Mouse (Mus musculus): ENCODE data around the gene Fndc1.

Gene Fndc1

GRCm38 (mm10) chr17:7820176-7820575, 6.9 kb downstream of the Fndc1 start:
- no peak for DNase-seq

DNA sequence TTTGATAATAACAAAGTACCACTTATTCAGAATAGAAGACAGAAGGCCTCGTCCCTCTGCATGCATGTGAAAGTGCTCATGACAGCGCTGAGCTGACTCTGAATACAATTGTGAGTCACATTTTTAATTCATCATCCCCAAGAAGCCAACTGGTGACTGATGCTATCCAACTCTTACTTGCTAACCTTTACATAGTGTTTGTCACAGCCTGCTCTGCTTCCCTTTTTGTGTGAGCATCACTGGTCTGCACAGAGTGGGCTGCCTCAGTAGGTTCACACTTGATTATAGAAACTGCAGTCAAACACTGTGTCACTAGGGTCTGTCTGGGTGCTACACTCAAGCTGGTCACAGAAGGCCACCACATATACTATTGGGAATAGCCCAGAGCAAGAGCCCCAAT, 10.5 kb downstream of the Fndc1 start:
- DNase-seq, result no peak

DNA sequence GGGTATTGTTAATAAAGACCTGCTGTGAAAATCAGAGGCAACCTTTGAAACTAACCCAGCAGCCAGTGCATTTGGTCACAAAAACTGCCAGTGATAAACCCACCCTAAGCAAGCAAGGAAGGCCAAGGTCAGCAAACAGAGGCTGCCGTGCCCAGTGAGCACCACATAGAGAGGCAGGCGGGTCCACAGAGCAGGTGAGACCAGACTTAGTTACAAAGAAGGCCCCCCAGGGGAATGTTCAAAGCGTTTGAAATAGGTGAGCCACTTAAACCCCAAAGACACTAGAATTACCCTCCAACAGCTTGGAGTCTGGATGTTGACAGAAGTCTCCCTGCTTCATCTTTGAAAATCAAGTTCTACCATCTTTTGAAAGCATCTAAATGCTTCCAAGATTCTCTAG, 12.7 kb downstream of the Fndc1 start:
- no peak for DNase-seq

GRCm38 (mm10) chr17:7808043-7808442, 19.1 kb downstream of the Fndc1 start:
- no peak for DNase-seq

DNA sequence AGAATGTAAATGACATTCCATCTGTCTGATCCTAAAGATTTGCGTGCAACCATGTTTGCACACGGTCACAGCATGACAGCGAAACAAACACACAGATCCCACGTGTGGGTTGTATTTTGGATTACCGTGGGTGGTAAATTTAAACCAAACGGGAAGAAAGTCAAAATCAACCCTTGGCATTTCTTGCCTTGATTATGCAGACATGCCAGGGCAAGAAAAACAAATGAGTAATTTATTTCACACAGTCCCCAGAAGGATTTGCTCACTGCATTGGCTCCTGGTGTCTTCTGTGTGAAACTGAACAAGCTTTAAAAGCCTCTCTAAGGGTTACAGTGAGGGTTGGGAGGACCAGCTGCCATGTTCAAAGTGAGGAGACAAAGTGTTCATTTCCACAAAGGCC, 22.0 kb downstream of the Fndc1 start:
- no peak for DNase-seq

GRCm38 (mm10) chr17:7802483-7802882, 24.6 kb downstream of the Fndc1 start:
- DNase-seq, result no peak

GRCm38 (mm10) chr17:7799894-7800293, 27.2 kb downstream of the Fndc1 start:
- DNase-seq, result no peak

DNA sequence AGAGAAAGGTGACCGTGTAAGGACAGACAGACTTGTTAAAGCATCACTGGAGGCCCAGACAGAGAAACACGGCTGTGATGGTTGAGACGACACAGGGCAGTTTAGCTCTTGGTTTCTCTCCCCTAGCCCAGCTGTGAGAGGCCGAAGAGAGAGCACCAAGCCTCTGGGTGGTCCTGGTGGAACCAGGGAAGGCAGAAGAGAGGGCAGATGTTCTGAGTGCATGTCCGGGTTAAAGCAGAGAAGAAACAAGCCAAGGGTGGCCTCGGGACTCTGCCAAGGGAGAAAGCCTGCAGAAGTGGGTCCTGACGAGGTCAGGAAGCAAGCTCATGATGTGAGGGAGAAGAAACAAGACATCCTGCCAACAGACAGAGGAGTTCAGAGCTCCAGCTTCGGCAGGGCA, 31.5 kb downstream of the Fndc1 start:
- no peak for DNase-seq

- no peak for DNase-seq
Observed at GRCm38 (mm10) chr17:7795168-7795567, 31.9 kb downstream of the Fndc1 start.

DNA sequence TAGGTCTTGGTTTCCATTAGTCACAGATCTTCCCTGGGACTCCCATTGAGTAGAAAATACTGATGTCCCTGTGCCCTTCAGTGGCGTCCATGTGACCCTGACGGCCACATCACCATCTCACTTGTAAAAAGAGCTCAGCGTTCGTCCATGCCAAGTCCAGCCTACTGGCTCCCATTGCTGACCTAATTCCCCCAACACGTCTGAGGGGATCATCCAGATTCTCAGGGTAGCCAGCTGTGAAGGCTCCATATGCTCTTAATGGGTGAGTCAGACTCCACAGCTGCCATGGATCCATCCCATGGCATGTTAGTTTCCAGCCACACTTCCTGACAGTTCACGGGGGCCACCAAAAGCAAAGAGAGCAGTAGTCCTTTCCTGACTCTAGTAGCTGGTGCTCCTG, 33.0 kb downstream of the Fndc1 start:
- DNase-seq, result peak in 1 of 2 experiments; percentile 29

GRCm38 (mm10) chr17:7790512-7790911, 36.6 kb downstream of the Fndc1 start:
- no peak for DNase-seq

GRCm38 (mm10) chr17:7774101-7774500, 53.0 kb downstream of the Fndc1 start:
- DNase-seq, result no peak

DNA sequence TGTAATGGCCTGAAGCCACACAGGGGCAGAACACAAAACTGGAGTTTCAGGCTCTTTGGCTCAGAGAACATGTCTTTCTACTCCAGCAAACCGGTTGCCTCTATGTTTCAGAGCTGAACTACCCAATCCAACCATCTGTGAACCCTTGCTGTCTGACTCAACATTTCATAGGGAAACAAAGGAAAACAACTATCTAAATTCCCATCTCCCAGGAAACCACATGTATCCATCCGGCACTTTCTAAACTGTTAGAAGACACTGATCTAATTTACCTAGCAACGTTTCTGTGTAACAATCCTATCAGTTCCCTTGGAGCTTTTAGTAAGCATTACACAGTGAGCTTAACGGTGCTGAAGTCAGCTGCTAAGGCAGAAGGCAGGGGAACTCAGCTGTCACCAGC, 67.3 kb downstream of the Fndc1 start:
- no peak for DNase-seq

DNA sequence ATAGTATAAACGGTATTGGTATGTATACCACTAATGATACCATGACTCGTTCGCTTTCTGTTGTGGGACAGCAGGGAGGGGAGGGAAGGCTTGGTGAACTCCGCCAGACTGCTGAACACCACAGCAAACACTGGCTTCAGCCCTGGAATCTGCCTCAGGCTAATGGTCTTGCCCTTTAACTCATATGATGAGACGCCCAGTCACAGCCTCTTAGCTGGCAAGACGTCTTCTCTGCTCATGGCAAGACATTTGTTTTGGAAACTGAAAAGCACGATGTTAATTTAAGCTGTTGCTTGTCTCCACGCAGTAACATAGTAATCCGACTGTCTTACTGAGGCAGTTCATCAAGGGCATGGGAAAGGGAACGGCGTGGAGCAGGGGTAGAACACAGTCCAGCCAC, 72.1 kb downstream of the Fndc1 start:
- DNase-seq, result no peak

GRCm38 (mm10) chr17:7753383-7753782, 73.7 kb downstream of the Fndc1 start:
- DNase-seq, result no peak

DNA sequence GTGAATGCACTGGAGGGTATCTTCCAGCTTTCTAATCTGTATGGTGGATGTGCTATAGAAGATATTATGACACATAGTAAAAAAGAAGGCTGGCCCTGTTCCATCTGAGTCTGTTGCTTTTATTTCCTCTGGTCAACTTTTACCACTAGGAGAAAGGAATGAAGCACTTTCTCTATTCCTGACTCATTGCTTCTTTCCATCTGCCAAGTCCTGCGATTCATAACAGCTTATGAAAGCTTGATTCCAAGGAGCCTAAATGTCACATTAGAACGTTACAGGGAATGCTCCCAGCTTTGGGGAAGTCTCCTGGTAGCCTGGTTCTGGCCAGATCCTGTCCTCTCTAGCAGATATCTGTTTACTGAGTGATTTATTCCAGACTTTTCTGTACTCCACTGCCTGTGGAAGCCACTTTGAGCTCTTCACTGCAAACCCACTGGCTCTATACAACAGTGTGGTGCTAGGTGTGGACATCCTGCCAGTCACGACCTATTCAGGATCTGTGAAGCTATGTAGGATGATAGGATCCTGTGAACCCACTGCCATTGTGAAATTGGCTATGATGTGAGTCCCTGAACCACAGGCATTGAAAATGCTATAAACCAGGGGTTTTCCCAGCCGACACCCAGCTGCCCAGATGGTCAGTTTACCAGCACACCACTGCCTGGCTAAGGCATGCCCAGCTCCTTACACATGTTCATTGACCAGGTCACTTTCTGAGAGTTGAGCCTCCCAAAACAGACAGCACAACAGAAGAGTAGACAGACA, 77.9 kb downstream of the Fndc1 start:
- no peak for DNase-seq

DNA sequence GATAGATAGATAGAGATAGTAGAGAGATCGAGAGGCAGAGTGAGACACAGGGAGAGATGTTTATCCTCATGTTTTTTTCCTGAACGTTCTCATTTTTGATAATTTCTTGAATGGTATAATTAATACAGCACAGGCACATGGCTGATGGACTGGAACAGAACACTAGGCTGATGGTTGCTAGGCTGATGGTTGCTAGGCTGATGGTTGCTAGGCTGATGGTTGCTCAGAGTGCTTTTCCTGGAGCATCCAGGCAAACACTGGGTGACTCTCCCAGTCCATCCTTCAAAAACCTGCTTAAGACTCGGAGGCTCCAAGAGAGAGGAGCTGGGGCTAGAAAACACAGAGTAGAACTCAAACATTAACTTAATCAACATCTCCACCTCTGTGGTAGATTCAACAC, 80.3 kb downstream of the Fndc1 start:
- no peak for DNase-seq

- DNase-seq, result no peak
Observed at GRCm38 (mm10) chr17:7744976-7745375, 82.1 kb downstream of the Fndc1 start.

- peak; percentile 48 to 73 for DNase-seq
Observed at GRCm38 (mm10) chr17:7740988-7741387, 86.1 kb downstream of the Fndc1 start.

DNA sequence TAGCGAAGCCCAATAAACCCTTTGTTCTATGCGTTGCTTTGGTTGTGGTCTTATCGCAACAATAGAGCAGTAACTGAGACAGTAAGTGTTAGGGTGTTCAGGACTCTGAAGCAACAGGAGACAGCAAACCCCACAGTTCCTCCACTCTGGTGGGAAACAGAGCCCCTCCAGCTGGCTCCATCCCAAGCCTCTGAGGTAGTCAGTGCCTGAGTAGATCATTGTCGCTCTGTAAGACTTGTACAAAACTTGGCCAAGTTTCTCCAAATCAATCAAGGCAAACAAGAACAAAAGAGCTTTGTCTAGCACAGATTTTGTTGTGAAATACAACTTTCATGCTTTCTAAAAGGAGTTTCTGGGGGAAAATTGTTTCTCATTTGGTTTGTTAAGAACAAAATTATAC, 104.1 kb downstream of the Fndc1 start:
- DNase-seq, result no peak

DNA sequence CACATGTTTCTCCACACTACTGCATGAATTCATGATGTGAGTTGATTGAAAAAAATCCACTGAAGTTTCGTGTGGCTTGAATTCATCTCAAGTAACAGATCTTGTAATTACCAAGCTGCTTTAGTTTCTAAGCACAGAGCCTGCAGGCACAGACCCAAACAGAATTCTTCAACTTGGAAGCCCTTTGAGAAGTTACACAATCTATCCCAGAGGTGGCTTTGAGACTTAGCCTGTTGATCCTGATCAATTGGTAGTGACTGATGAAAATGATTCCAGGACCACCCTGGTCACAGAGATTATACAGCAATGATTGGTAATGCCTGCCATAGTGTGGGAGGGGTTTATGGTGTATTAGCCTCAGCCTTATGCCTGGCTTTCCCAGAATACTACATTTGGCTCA, 108.2 kb downstream of the Fndc1 start:
- DNase-seq, result no peak

- no peak for DNase-seq
Observed at GRCm38 (mm10) chr17:7717945-7718344, 109.2 kb downstream of the Fndc1 start.

DNA sequence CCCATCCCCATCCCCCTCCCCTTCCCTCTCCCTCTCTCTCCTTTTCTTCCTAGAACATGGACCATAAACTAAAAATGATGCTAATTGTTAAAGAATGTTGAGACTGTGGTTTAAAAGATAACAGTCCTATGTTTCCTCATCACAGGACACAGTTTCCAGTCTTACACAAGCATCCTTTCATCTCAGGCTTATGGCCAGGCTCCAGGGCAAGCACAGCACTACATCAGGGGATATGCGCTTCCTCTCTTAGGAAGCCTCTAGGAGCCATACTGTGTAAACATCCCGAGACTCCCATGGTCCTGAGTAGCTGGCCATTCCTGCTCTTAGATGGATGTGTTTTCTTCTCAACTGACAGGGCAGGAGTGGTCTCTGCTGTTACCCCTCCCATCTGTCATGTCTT, 114.1 kb downstream of the Fndc1 start:
- DNase-seq, result no peak

GRCm38 (mm10) chr17:7707073-7707472, 120.0 kb downstream of the Fndc1 start:
- no peak for DNase-seq

- no peak for DNase-seq
Observed at GRCm38 (mm10) chr17:7690271-7690670, 136.8 kb downstream of the Fndc1 start.

Data from kidney, postnatal 25 days (tissue).